Mouse (Mus musculus) spleen, adult 2 months (tissue): ENCODE data around the gene Ltf.

Source experiments
- CTCF ChIP-seq: fragments of 200-500 bp; IDR thresholded peaks from 2 replicates; pipeline ENCODE4 v1.5.1; 2011; ENCODE audit warnings: mild to moderate bottlenecking, inconsistent platforms; ENCODE audit not compliant: insufficient read depth, insufficient read length, insufficient replicate concordance; ENCODE audit errors: extremely low read depth
- POLR2A ChIP-seq: fragments of 200-500 bp; IDR thresholded peaks from 2 replicates; pipeline ENCODE4 v1.6.1; 2011; ENCODE audit warnings: low read depth, low read length, inconsistent platforms

GRCm38 (mm10) chr9:111077745-111078144, 58.7 kb downstream of the Ltf start:
- peak; percentile 33; the same call in 1 of the 2 replicates for TF ChIP-seq CTCF
- TF ChIP-seq POLR2A: no peak
